Mouse (Mus musculus) MEL (cell line): ENCODE results near the gene Rps3. TPM values are rescaled to one million over a fixed set of nuclear protein-coding genes. Genes with fewer than 3 reads are reported as not detected.
A peak's percentile ranks its signal among the peaks of the same experiment; 100 is the strongest.

Experiments used
- DNase-seq: peaks from one replicate; pipeline ENCODE4 v3.0.0; 2011; ENCODE audit warnings: low read depth, low spot score
- H3K27ac ChIP-seq: 2 replicates; pipeline ENCODE4 v1.5.1; 2012; ENCODE audit warnings: low read depth, mild to moderate bottlenecking, control low read depth, low read length, moderate library complexity; ENCODE audit not compliant: control insufficient read depth
- H3K27me3 ChIP-seq, 2 experiments: fragments of 150-350 bp in 1 of 2; sonication (generic) in 1 of 2; 2 replicates each; pipeline ENCODE4 v1.6.1; 2012; ENCODE audit warnings: low read length in 2 of 2, mild to moderate bottlenecking in 2 of 2, improper control_type of control experiment in 1 of 2, moderate library complexity in 1 of 2; ENCODE audit not compliant: insufficient read depth in 2 of 2, control insufficient read depth in 1 of 2
- H3K36me3 ChIP-seq, 2 experiments: 2 replicates each; pipeline ENCODE4 v1.6.1; 2012 to 2014; ENCODE audit warnings: low read length in 2 of 2, improper control_type of control experiment in 1 of 2, inconsistent platforms in 1 of 2, mild to moderate bottlenecking in 1 of 2; ENCODE audit not compliant: insufficient read depth in 2 of 2, control insufficient read depth in 1 of 2
- H3K4me1 ChIP-seq, 2 experiments: fragments of 150-350 bp in 1 of 2; sonication (generic) in 1 of 2; 2 replicates each; pipeline ENCODE4 v1.6.1; 2012; ENCODE audit warnings: low read length in 2 of 2, improper control_type of control experiment in 1 of 2, mild to moderate bottlenecking in 1 of 2; ENCODE audit not compliant: insufficient read depth in 2 of 2, control insufficient read depth in 1 of 2
- H3K4me3 ChIP-seq, 2 experiments: fragments of 150-350 bp in 1 of 2; sonication (generic) in 1 of 2; 2 replicates each; pipeline ENCODE4 v1.5.1; 2012; ENCODE audit warnings: low read depth in 2 of 2, low read length in 2 of 2, mild to moderate bottlenecking in 2 of 2, moderate library complexity in 2 of 2, control low read depth in 1 of 2, improper control_type of control experiment in 1 of 2; ENCODE audit not compliant: control insufficient read depth in 1 of 2, insufficient read depth in 1 of 2
- H3K79me2 ChIP-seq: 2 replicates; pipeline ENCODE4 v1.6.1; 2012; ENCODE audit warnings: mild to moderate bottlenecking, low read length, moderate library complexity; ENCODE audit not compliant: control insufficient read depth, poor library complexity, insufficient read depth
- H3K9ac ChIP-seq: 2 replicates; pipeline ENCODE4 v1.6.1; 2012; ENCODE audit warnings: low read depth, mild to moderate bottlenecking, control low read depth, low read length, moderate library complexity; ENCODE audit not compliant: control insufficient read depth, poor library complexity, severe bottlenecking
- H3K9me3 ChIP-seq: fragments of 150-350 bp; sonication (generic); replicated peaks from 2 replicates; pipeline ENCODE4 v1.6.1; 2012; ENCODE audit warnings: mild to moderate bottlenecking, low read length, improper control_type of control experiment, moderate library complexity; ENCODE audit not compliant: insufficient read depth
- BHLHE40 ChIP-seq: IDR thresholded peaks from 2 replicates; pipeline ENCODE4 v1.6.1; 2012; ENCODE audit warnings: low read depth, mild to moderate bottlenecking, inconsistent platforms, low read length, improper control_type of control experiment, borderline replicate concordance
- E2F4 ChIP-seq: IDR thresholded peaks from 2 replicates; pipeline ENCODE4 v1.6.1; 2011; ENCODE audit warnings: low read depth, low read length, improper control_type of control experiment, borderline replicate concordance
- ELF1 ChIP-seq: IDR thresholded peaks from 2 replicates; pipeline ENCODE4 v1.6.1; 2014; ENCODE audit warnings: low read depth, mild to moderate bottlenecking, inconsistent platforms, low read length, improper control_type of control experiment, moderate library complexity
- EP300 ChIP-seq, 2 experiments: IDR thresholded peaks; 2 replicates each; pipeline ENCODE4 v1.6.1; 2011; ENCODE audit warnings: improper control_type of control experiment in 2 of 2, low read length in 2 of 2, low read depth in 1 of 2, mild to moderate bottlenecking in 1 of 2
- GABPA ChIP-seq: IDR thresholded peaks from 2 replicates; pipeline ENCODE4 v1.6.1; 2012; ENCODE audit warnings: low read depth, mild to moderate bottlenecking, inconsistent platforms, low read length, improper control_type of control experiment, moderate library complexity
- HCFC1 ChIP-seq: IDR thresholded peaks from 2 replicates; pipeline ENCODE4 v1.6.1; 2012; ENCODE audit warnings: low read depth, mild to moderate bottlenecking, inconsistent platforms, low read length, improper control_type of control experiment, moderate library complexity
- JUND ChIP-seq: IDR thresholded peaks from 2 replicates; pipeline ENCODE4 v1.6.1; 2011; ENCODE audit warnings: low read depth, mild to moderate bottlenecking, improper control_type of control experiment, low read length
- KAT2A ChIP-seq: conservative IDR thresholded peaks from 2 replicates; pipeline ENCODE4 v1.6.1; 2012; ENCODE audit warnings: low read depth, low read length, improper control_type of control experiment, inconsistent platforms
- MAFK ChIP-seq: IDR thresholded peaks from 2 replicates; pipeline ENCODE4 v1.6.1; 2011; ENCODE audit warnings: low read depth, mild to moderate bottlenecking, low read length, improper control_type of control experiment, borderline replicate concordance
- MAX ChIP-seq: IDR thresholded peaks from 2 replicates; pipeline ENCODE4 v1.6.1; 2011; ENCODE audit warnings: low read length, improper control_type of control experiment
- MEF2A ChIP-seq: IDR thresholded peaks from 2 replicates; pipeline ENCODE4 v1.6.1; 2014; ENCODE audit warnings: low read depth, mild to moderate bottlenecking, inconsistent platforms, low read length, improper control_type of control experiment; ENCODE audit not compliant: poor library complexity, insufficient replicate concordance, severe bottlenecking; ENCODE audit errors: extremely low read depth
- MYC ChIP-seq: IDR thresholded peaks from 2 replicates; pipeline ENCODE4 v1.6.1; 2011; ENCODE audit warnings: low read depth, mild to moderate bottlenecking, low read length, improper control_type of control experiment, moderate library complexity
- NELFE ChIP-seq: IDR thresholded peaks from 2 replicates; pipeline ENCODE4 v1.6.1; 2011; ENCODE audit warnings: low read depth, low read length, improper control_type of control experiment
- POLR2A ChIP-seq, 2 experiments: IDR thresholded peaks; 2 replicates each; pipeline ENCODE4 v1.6.1; 2011 to 2012; ENCODE audit warnings: low read length in 2 of 2, mild to moderate bottlenecking in 2 of 2, control low read depth in 1 of 2, improper control_type of control experiment in 1 of 2, low read depth in 1 of 2, moderate library complexity in 1 of 2; ENCODE audit not compliant: control insufficient read depth in 1 of 2, insufficient read depth in 1 of 2, poor library complexity in 1 of 2
- POLR2AphosphoS2 ChIP-seq: IDR thresholded peaks from 2 replicates; pipeline ENCODE4 v1.6.1; 2011; ENCODE audit warnings: low read length, improper control_type of control experiment
- POLR2AphosphoS5 ChIP-seq: IDR thresholded peaks from 2 replicates; pipeline ENCODE4 v1.6.1; 2012; ENCODE audit warnings: low read depth, borderline replicate concordance, mild to moderate bottlenecking, inconsistent platforms, low read length, moderate library complexity, mixed read lengths
- RCOR1 ChIP-seq: IDR thresholded peaks from 2 replicates; pipeline ENCODE4 v1.6.1; 2012; ENCODE audit warnings: low read depth, mild to moderate bottlenecking, inconsistent platforms, low read length, improper control_type of control experiment
- SMC3 ChIP-seq: IDR thresholded peaks from 2 replicates; pipeline ENCODE4 v1.6.1; 2011; ENCODE audit warnings: low read depth, low read length, improper control_type of control experiment
- TBP ChIP-seq: IDR thresholded peaks from 2 replicates; pipeline ENCODE4 v1.8.0; 2011; ENCODE audit warnings: low read depth, low read length, improper control_type of control experiment
- ZC3H11A ChIP-seq: IDR thresholded peaks from 2 replicates; pipeline ENCODE4 v1.6.1; 2012; ENCODE audit warnings: low read depth, mild to moderate bottlenecking, inconsistent platforms, low read length, improper control_type of control experiment
- ZMIZ1 ChIP-seq: IDR thresholded peaks from 2 replicates; pipeline ENCODE4 v1.6.1; 2012; ENCODE audit warnings: low read depth, mild to moderate bottlenecking, inconsistent platforms, low read length, improper control_type of control experiment, moderate library complexity
- ZNF384 ChIP-seq: IDR thresholded peaks from 2 replicates; pipeline ENCODE4 v1.6.1; 2012; ENCODE audit warnings: low read depth, mild to moderate bottlenecking, inconsistent platforms, low read length, improper control_type of control experiment
- polyA plus RNA-seq, 2 experiments: library from polyadenylated mRNA; stranded (reverse) in 1 of 2; unstranded in 1 of 2; fragments of >175 nt in 1 of 2; fragments of >200 nt in 1 of 2; gene quantifications; 2 replicates each; pipeline versions ENCODE4 v1.2.1 to v1.2.4; 2012; ENCODE audit warnings: low replicate concordance in 2 of 2, low read depth in 1 of 2; ENCODE audit not compliant: insufficient read length in 2 of 2, insufficient read depth in 1 of 2, missing spikeins in 1 of 2
- total RNA-seq: library from RNA; depleted of rRNA; stranded (reverse); fragments of 300-350 nt; gene quantifications from 2 replicates; pipeline ENCODE4 v1.2.3, GENCODE M21; 2012

Gene Rps3
- total and polyA plus RNA-seq, 3 experiments: 157 to 2,287 (median 1,899) TPM

- Histone ChIP-seq H3K4me1 (peaks cover 5 to 29% of the 10 kb centered on the region in 2 experiments), H3K9ac (no peak overlapping the region), H3K27me3 (no peaks in the 10 kb centered on the region), H3K27ac (peak overlapping the region; percentile 33), H3K36me3 (peaks cover 11 to 35% of the 10 kb centered on the region in 2 experiments), H3K4me3 (no peak overlapping the region), H3K79me2 (peaks cover 16% of the 10 kb centered on the region), H3K9me3 (no peaks in the 10 kb centered on the region)
- TF ChIP-seq MAX: no peak
- no peak for TF ChIP-seq JUND
- no peak for TF ChIP-seq E2F4
- TF ChIP-seq RCOR1: no peak
- TF ChIP-seq KAT2A: no peak
- TF ChIP-seq POLR2A (IDR thresholded peaks at IDR 0.05; ENCODE audit: control insufficient read depth in 1 of 2, insufficient read depth in 1 of 2, low read depth in 1 of 2, low read length in 2 of 2, poor library complexity in 1 of 2): peak in 1 of 2 experiments; percentile 47; a peak in 2 of 4 replicates
- no peak; the same call in 1 of the 2 replicates for TF ChIP-seq SMC3
- TF ChIP-seq POLR2AphosphoS5: peak; percentile 92
- no peak for TF ChIP-seq ELF1
- TF ChIP-seq POLR2AphosphoS2: peak; percentile 76; the same call in 1 of the 2 replicates
- TF ChIP-seq MAFK: no peak
- no peak for TF ChIP-seq MYC
- peak; percentile 34; the same call in 1 of the 2 replicates for TF ChIP-seq ZMIZ1
- peak; percentile 66 for DNase-seq
Observed at GRCm38 (mm10) chr7:99476558-99477114, 6.9 kb downstream of the Rps3 start.

GRCm38 (mm10) chr7:99475562-99475911 is 8.0 kb downstream of the Rps3 start:
- peaks cover 5 to 28% of the 10 kb centered on the region in 2 experiments; a peak in 3 of 4 replicates for H3K36me3 ChIP-seq
- no peaks in the 10 kb centered on the region for H3K27me3 ChIP-seq
- peak overlapping the region; percentile 65 for H3K27ac ChIP-seq
- H3K79me2 ChIP-seq: peaks cover 6% of the 10 kb centered on the region
- H3K4me3 ChIP-seq: no peak overlapping the region
- no peaks in the 10 kb centered on the region for H3K9me3 ChIP-seq
- DNase-seq: peak; percentile 67
- H3K4me1 ChIP-seq: peaks cover 5 to 21% of the 10 kb centered on the region in 2 experiments
- H3K9ac ChIP-seq: no peak overlapping the region
- TF ChIP-seq MAX (no peak), BHLHE40 (no peak), MEF2A (no peak), TBP (peak; percentile 49; the same call in 1 of the 2 replicates), NELFE (no peak), EP300 (IDR thresholded peaks at IDR 0.05; ENCODE audit: low read depth in 1 of 2, low read length in 2 of 2) (no peak), JUND (no peak), GABPA (no peak), HCFC1 (no peak), ZC3H11A (no peak), ZNF384 (peak; percentile 31; the same call in 1 of the 2 replicates)
